Mouse (Mus musculus): ENCODE measurements around the gene Akirin2. TPM values are rescaled to one million over a fixed set of nuclear protein-coding genes. Genes with fewer than 3 reads are reported as not detected.

Akirin2 gene
- total and polyA plus RNA-seq, 3 experiments = 64.5 to 68.1 (median 66.6) TPM

DNA sequence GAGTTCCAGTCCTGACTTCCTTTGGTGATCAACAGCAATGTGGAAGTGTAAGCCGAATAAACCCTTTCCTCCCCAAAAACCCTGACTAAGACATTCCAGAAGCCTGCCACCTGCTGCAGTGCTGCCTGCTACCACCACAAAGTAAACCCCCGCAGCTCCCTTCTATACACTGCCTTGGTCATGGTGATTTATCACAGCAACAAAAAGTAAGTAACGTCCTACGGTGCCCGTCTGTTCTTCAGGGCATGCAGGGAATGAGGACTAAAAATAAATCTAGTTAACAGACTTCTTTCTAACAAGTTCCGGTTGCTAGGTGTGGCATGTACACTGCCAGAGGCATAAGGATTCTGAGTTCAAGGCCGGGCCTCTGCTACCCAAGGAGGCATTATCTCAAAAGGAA is 31.3 kb downstream of the Akirin2 start:
- Histone ChIP-seq H3K27me3 (ENCODE audit: insufficient read depth, low read length) (no peaks in the 10 kb centered on the region), H3K4me1 (ENCODE audit: insufficient read depth, low read depth, low read length) (peaks cover 2% of the 10 kb centered on the region; the same call in 1 of the 2 replicates), H3K9me3 (replicated peaks) (no peaks in the 10 kb centered on the region), H3K4me3 (ENCODE audit: low read depth, low read length) (no peak overlapping the region), H3K36me3 (replicated peaks) (peaks cover 85% of the 10 kb centered on the region)
- ATAC-seq (ENCODE audit: extremely low read depth, insufficient number of reproducible peaks, low FRiP score, poor library complexity, severe bottlenecking) (no peak), DNase-seq (ENCODE audit: low spot score) (no peak)
- TF ChIP-seq GATA2 (IDR thresholded peaks at IDR 0.05; ENCODE audit: borderline replicate concordance, low read depth, low read length) (no peak), GATA1 (IDR thresholded peaks at IDR 0.05; ENCODE audit: borderline replicate concordance, low read length) (no peak), TAL1 (conservative IDR thresholded peaks at IDR 0.05; ENCODE audit: low read depth, low read length) (no peak), POLR2AphosphoS5 (IDR thresholded peaks at IDR 0.05; ENCODE audit: insufficient replicate concordance, low read depth, low read length) (no peak), CTCF (IDR thresholded peaks at IDR 0.05; ENCODE audit: low read depth, low read length) (no peak)

GRCm38 (mm10) chr4:34582476-34582875 is 31.7 kb downstream of the Akirin2 start:
- TF ChIP-seq POLR2AphosphoS5 (IDR thresholded peaks at IDR 0.05; ENCODE audit: insufficient replicate concordance, low read depth, low read length) (no peak), TAL1 (conservative IDR thresholded peaks at IDR 0.05; ENCODE audit: low read depth, low read length) (no peak), GATA2 (IDR thresholded peaks at IDR 0.05; ENCODE audit: borderline replicate concordance, low read depth, low read length) (no peak), GATA1 (IDR thresholded peaks at IDR 0.05; ENCODE audit: borderline replicate concordance, low read length) (no peak), CTCF (IDR thresholded peaks at IDR 0.05; ENCODE audit: low read depth, low read length) (no peak)
- Histone ChIP-seq H3K36me3 (replicated peaks) (peaks cover 85% of the 10 kb centered on the region), H3K4me1 (ENCODE audit: insufficient read depth, low read depth, low read length) (peaks cover 2% of the 10 kb centered on the region; the same call in 1 of the 2 replicates), H3K4me3 (ENCODE audit: low read depth, low read length) (no peak overlapping the region), H3K9me3 (replicated peaks) (no peaks in the 10 kb centered on the region), H3K27me3 (ENCODE audit: insufficient read depth, low read length) (no peaks in the 10 kb centered on the region)
- no peak for DNase-seq (ENCODE audit: low spot score)
- no peak for ATAC-seq (ENCODE audit: extremely low read depth, insufficient number of reproducible peaks, low FRiP score, poor library complexity, severe bottlenecking)

DNA sequence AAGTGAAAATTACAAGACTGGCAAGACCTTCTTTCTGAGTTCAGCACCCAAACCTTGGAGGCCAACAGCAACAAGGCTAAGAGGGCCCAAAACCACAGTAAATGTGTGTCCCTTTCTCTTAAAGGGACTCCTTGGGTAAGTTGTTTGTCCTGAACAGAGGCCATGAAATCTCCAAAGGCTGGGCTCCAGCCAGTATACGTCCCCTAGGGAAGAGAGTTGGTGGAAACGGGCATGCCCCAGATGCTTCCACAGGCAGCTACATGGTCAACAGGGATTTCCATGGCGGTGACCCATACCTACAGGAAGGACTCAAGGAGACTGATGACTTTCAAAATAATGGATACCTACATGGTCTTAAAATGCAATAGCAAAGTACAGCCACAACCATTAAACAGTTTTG is 32.7 kb downstream of the Akirin2 start:
- no peaks in the 10 kb centered on the region for H3K9me3 ChIP-seq (replicated peaks)
- ATAC-seq (ENCODE audit: extremely low read depth, insufficient number of reproducible peaks, low FRiP score, poor library complexity, severe bottlenecking) (no peak), DNase-seq (ENCODE audit: low spot score) (no peak)
- H3K27me3 ChIP-seq (ENCODE audit: insufficient read depth, low read length) = no peaks in the 10 kb centered on the region
- TF ChIP-seq TAL1 (conservative IDR thresholded peaks at IDR 0.05; ENCODE audit: low read depth, low read length) (no peak), POLR2AphosphoS5 (IDR thresholded peaks at IDR 0.05; ENCODE audit: insufficient replicate concordance, low read depth, low read length) (no peak), GATA2 (IDR thresholded peaks at IDR 0.05; ENCODE audit: borderline replicate concordance, low read depth, low read length) (no peak), GATA1 (IDR thresholded peaks at IDR 0.05; ENCODE audit: borderline replicate concordance, low read length) (no peak), CTCF (IDR thresholded peaks at IDR 0.05; ENCODE audit: low read depth, low read length) (no peak)
- H3K4me3 ChIP-seq (ENCODE audit: low read depth, low read length) = no peak overlapping the region
- peaks cover 82% of the 10 kb centered on the region for H3K36me3 ChIP-seq (replicated peaks)
- H3K4me1 ChIP-seq (ENCODE audit: insufficient read depth, low read depth, low read length) = peaks cover 2% of the 10 kb centered on the region; the same call in 1 of the 2 replicates

DNA sequence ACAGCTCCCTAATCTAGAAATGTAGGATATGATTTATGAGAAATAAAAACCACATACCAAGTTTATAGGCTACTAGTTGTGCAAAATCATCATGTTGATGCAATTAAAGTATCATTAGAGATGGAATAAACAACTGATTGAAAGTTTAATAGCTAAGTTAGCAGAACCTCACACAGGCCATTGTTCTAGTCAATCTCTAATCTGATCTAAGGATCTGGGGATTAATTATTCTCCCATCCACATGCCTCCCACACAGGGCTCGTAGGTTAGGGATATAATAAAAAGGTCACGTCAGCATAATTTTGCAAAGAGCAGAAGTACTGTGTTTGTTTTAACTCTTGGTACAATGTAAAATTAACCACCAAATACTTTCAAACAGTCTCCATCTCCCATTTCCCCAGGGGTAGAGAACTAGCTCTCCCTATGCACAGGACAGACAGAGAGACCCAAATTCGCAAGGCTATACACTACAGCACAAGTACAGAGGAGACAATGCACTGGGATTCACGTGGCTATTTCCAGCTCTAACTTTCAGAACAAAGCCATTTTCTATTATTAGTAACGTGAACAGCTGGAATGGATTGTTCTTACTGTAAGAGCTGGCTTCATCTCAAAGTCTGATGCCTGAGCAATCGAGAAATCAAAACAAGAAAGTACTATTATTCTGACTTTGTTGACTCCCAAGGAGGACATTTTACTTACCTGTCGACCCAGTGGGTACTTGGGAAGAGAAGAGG is 34.3 kb downstream of the Akirin2 start:
- Histone ChIP-seq H3K27me3 (ENCODE audit: insufficient read depth, low read length) (no peaks in the 10 kb centered on the region), H3K4me3 (ENCODE audit: low read depth, low read length) (no peak overlapping the region), H3K36me3 (replicated peaks) (peaks cover 73% of the 10 kb centered on the region), H3K9me3 (replicated peaks) (no peaks in the 10 kb centered on the region), H3K4me1 (ENCODE audit: insufficient read depth, low read depth, low read length) (peaks cover 2% of the 10 kb centered on the region; the same call in 1 of the 2 replicates)
- ATAC-seq (ENCODE audit: extremely low read depth, insufficient number of reproducible peaks, low FRiP score, poor library complexity, severe bottlenecking) (no peak), DNase-seq (ENCODE audit: low spot score) (no peak)
- TF ChIP-seq GATA2 (IDR thresholded peaks at IDR 0.05; ENCODE audit: borderline replicate concordance, low read depth, low read length) = no peak
- TF ChIP-seq TAL1 (conservative IDR thresholded peaks at IDR 0.05; ENCODE audit: low read depth, low read length) = no peak
- TF ChIP-seq CTCF (IDR thresholded peaks at IDR 0.05; ENCODE audit: low read depth, low read length) = no peak
- no peak for TF ChIP-seq GATA1 (IDR thresholded peaks at IDR 0.05; ENCODE audit: borderline replicate concordance, low read length)
- TF ChIP-seq POLR2AphosphoS5 (IDR thresholded peaks at IDR 0.05; ENCODE audit: insufficient replicate concordance, low read depth, low read length) = no peak

GRCm38 (mm10) chr4:34603123-34603522 is 52.4 kb downstream of the Akirin2 start:
- Histone ChIP-seq H3K4me1 (ENCODE audit: insufficient read depth, low read depth, low read length) (no peaks in the 10 kb centered on the region; the same call in 1 of the 2 replicates), H3K27me3 (ENCODE audit: insufficient read depth, low read length) (no peaks in the 10 kb centered on the region), H3K4me3 (ENCODE audit: low read depth, low read length) (no peak overlapping the region), H3K9me3 (replicated peaks) (no peaks in the 10 kb centered on the region), H3K36me3 (replicated peaks) (peaks cover 77% of the 10 kb centered on the region)
- ATAC-seq (ENCODE audit: extremely low read depth, insufficient number of reproducible peaks, low FRiP score, poor library complexity, severe bottlenecking) = no peak
- no peak for DNase-seq (ENCODE audit: low spot score)
- TF ChIP-seq CTCF (IDR thresholded peaks at IDR 0.05; ENCODE audit: low read depth, low read length) = no peak
- TF ChIP-seq GATA1 (IDR thresholded peaks at IDR 0.05; ENCODE audit: borderline replicate concordance, low read length) = no peak
- no peak for TF ChIP-seq GATA2 (IDR thresholded peaks at IDR 0.05; ENCODE audit: borderline replicate concordance, low read depth, low read length)
- no peak for TF ChIP-seq POLR2AphosphoS5 (IDR thresholded peaks at IDR 0.05; ENCODE audit: insufficient replicate concordance, low read depth, low read length)
- no peak for TF ChIP-seq TAL1 (conservative IDR thresholded peaks at IDR 0.05; ENCODE audit: low read depth, low read length)

GRCm38 (mm10) chr4:34606658-34607057 is 55.9 kb downstream of the Akirin2 start:
- H3K36me3 ChIP-seq (replicated peaks) = peaks cover 71% of the 10 kb centered on the region
- no peak for ATAC-seq (ENCODE audit: extremely low read depth, insufficient number of reproducible peaks, low FRiP score, poor library complexity, severe bottlenecking)
- no peaks in the 10 kb centered on the region for H3K9me3 ChIP-seq (replicated peaks)
- H3K4me1 ChIP-seq (ENCODE audit: insufficient read depth, low read depth, low read length) = no peaks in the 10 kb centered on the region; the same call in 1 of the 2 replicates
- H3K4me3 ChIP-seq (ENCODE audit: low read depth, low read length) = no peak overlapping the region
- no peaks in the 10 kb centered on the region for H3K27me3 ChIP-seq (ENCODE audit: insufficient read depth, low read length)
- no peak for TF ChIP-seq POLR2AphosphoS5 (IDR thresholded peaks at IDR 0.05; ENCODE audit: insufficient replicate concordance, low read depth, low read length)
- TF ChIP-seq CTCF (IDR thresholded peaks at IDR 0.05; ENCODE audit: low read depth, low read length) = no peak
- TF ChIP-seq TAL1 (conservative IDR thresholded peaks at IDR 0.05; ENCODE audit: low read depth, low read length) = no peak
- no peak for TF ChIP-seq GATA2 (IDR thresholded peaks at IDR 0.05; ENCODE audit: borderline replicate concordance, low read depth, low read length)
- TF ChIP-seq GATA1 (IDR thresholded peaks at IDR 0.05; ENCODE audit: borderline replicate concordance, low read length) = no peak
- DNase-seq (ENCODE audit: low spot score) = no peak
